Mouse (Mus musculus) CH12.LX (cell line): ENCODE data around the gene Elk3. TPM values are rescaled to one million over a fixed set of nuclear protein-coding genes. Genes with fewer than 3 reads are reported as not detected.

Experiments
- DNase-seq: peaks from one replicate; pipeline ENCODE4 v3.0.0-alpha.2; 2013; ENCODE audit errors: extremely low read depth
- H3K27ac ChIP-seq: 2 replicates; pipeline ENCODE4 v1.5.1; 2012; ENCODE audit warnings: low read depth, mild to moderate bottlenecking, control low read depth, moderate library complexity; ENCODE audit not compliant: insufficient read depth
- H3K27me3 ChIP-seq: replicated peaks from 2 replicates; pipeline ENCODE3; 2012; ENCODE audit warnings: inconsistent platforms
- H3K36me3 ChIP-seq, 2 experiments: replicated peaks in 1 of 2; 2 replicates each; pipeline versions ENCODE3 to v1.6.1; 2012; ENCODE audit warnings: inconsistent platforms in 1 of 2, low read length in 1 of 2, mild to moderate bottlenecking in 1 of 2, mixed read lengths in 1 of 2, moderate library complexity in 1 of 2; ENCODE audit not compliant: control insufficient read depth in 1 of 2, insufficient read depth in 1 of 2
- H3K4me1 ChIP-seq, 2 experiments: 2 replicates each; pipeline ENCODE4 v1.6.1; 2012; ENCODE audit warnings: inconsistent platforms in 1 of 2, moderate library complexity in 1 of 2; ENCODE audit not compliant: insufficient read depth in 2 of 2, control insufficient read depth in 1 of 2
- H3K4me2 ChIP-seq: 2 replicates; pipeline ENCODE4 v1.6.1; 2012; ENCODE audit warnings: low read depth, mild to moderate bottlenecking, control low read depth; ENCODE audit not compliant: poor library complexity, insufficient read depth, severe bottlenecking
- H3K4me3 ChIP-seq, 3 experiments: fragments of 150-350 bp in 1 of 3; sonication (generic) in 1 of 3; replicated peaks in 1 of 3; 2 replicates each; pipeline versions ENCODE3 to v1.5.1; 2011 to 2012; ENCODE audit warnings: low read depth in 2 of 3, low read length in 2 of 3, mild to moderate bottlenecking in 2 of 3, moderate library complexity in 2 of 3, control low read depth in 1 of 3, improper control_type of control experiment in 1 of 3, inconsistent platforms in 1 of 3, mixed read lengths in 1 of 3; ENCODE audit not compliant: poor library complexity in 1 of 3
- H3K79me2 ChIP-seq: replicated peaks from 2 replicates; pipeline ENCODE4 v1.6.1; 2012; ENCODE audit warnings: mild to moderate bottlenecking, moderate library complexity; ENCODE audit not compliant: control insufficient read depth, poor library complexity, insufficient read depth, severe bottlenecking; ENCODE audit errors: extremely low read depth
- H3K9ac ChIP-seq: 2 replicates; pipeline ENCODE4 v1.6.1; 2012; ENCODE audit warnings: low read depth, mild to moderate bottlenecking, control low read depth, moderate library complexity; ENCODE audit not compliant: insufficient read depth
- H3K9me3 ChIP-seq: replicated peaks from 2 replicates; pipeline ENCODE3; 2012; ENCODE audit warnings: low read length, inconsistent platforms, mixed read lengths
- CHD1 ChIP-seq: IDR thresholded peaks from 2 replicates; pipeline ENCODE4 v1.6.1; 2012; ENCODE audit warnings: low read depth, low read length, improper control_type of control experiment, inconsistent platforms
- CHD2 ChIP-seq: IDR thresholded peaks from 2 replicates; pipeline ENCODE4 v1.6.1; 2011; ENCODE audit warnings: low read length, improper control_type of control experiment
- CTCF ChIP-seq, 2 experiments: IDR thresholded peaks in 1 of 2; conservative IDR thresholded peaks in 1 of 2; 2 replicates each; pipeline ENCODE4 v1.5.1; 2011 to 2012; ENCODE audit warnings: low read depth in 2 of 2, low read length in 2 of 2, improper control_type of control experiment in 1 of 2, inconsistent platforms in 1 of 2, mild to moderate bottlenecking in 1 of 2, moderate library complexity in 1 of 2
- EP300 ChIP-seq: IDR thresholded peaks from 2 replicates; pipeline ENCODE4 v1.6.1; 2011; ENCODE audit warnings: low read length, improper control_type of control experiment
- HCFC1 ChIP-seq: IDR thresholded peaks from 2 replicates; pipeline ENCODE4 v1.6.1; 2012; ENCODE audit warnings: low read depth, mild to moderate bottlenecking, inconsistent platforms, low read length, improper control_type of control experiment
- IRF4 ChIP-seq: IDR thresholded peaks from 2 replicates; pipeline ENCODE4 v1.6.1; 2014; ENCODE audit warnings: low read depth, mild to moderate bottlenecking, inconsistent platforms, low read length, improper control_type of control experiment
- JUN ChIP-seq: IDR thresholded peaks from 2 replicates; pipeline ENCODE4 v1.6.1; 2011; ENCODE audit warnings: low read depth, mild to moderate bottlenecking, low read length, improper control_type of control experiment, moderate library complexity; ENCODE audit not compliant: insufficient read depth
- JUND ChIP-seq: conservative IDR thresholded peaks from 2 replicates; pipeline ENCODE4 v1.6.1; 2011; ENCODE audit warnings: low read depth, low read length, improper control_type of control experiment
- KAT2A ChIP-seq: IDR thresholded peaks from 2 replicates; pipeline ENCODE4 v1.6.1; 2012; ENCODE audit warnings: low read length, improper control_type of control experiment, inconsistent platforms; ENCODE audit not compliant: insufficient replicate concordance
- MAZ ChIP-seq: IDR thresholded peaks from 2 replicates; pipeline ENCODE4 v1.6.1; 2012; ENCODE audit warnings: low read depth, mild to moderate bottlenecking, inconsistent platforms, low read length, improper control_type of control experiment, moderate library complexity
- MXI1 ChIP-seq: IDR thresholded peaks from 2 replicates; pipeline ENCODE4 v1.6.1; 2011; ENCODE audit warnings: mild to moderate bottlenecking, low read depth, low read length, improper control_type of control experiment
- NELFE ChIP-seq: IDR thresholded peaks from 2 replicates; pipeline ENCODE4 v1.6.1; 2011; ENCODE audit warnings: low read depth, low read length, improper control_type of control experiment
- NRF1 ChIP-seq: IDR thresholded peaks from 2 replicates; pipeline ENCODE4 v1.6.1; 2014; ENCODE audit warnings: low read depth, mild to moderate bottlenecking, inconsistent platforms, low read length, improper control_type of control experiment, moderate library complexity
- PAX5 ChIP-seq: IDR thresholded peaks from 2 replicates; pipeline ENCODE4 v1.6.1; 2012; ENCODE audit warnings: low read length, inconsistent platforms, mixed read lengths
- POLR2A ChIP-seq: IDR thresholded peaks from 2 replicates; pipeline ENCODE4 v1.6.1; 2011; ENCODE audit warnings: low read depth, mild to moderate bottlenecking, improper control_type of control experiment, low read length
- RAD21 ChIP-seq: IDR thresholded peaks from 2 replicates; pipeline ENCODE4 v1.6.1; 2011; ENCODE audit warnings: low read depth, mild to moderate bottlenecking, low read length, improper control_type of control experiment, moderate library complexity
- RCOR1 ChIP-seq: conservative IDR thresholded peaks from 2 replicates; pipeline ENCODE4 v1.6.1; 2012; ENCODE audit warnings: low read depth, mild to moderate bottlenecking, inconsistent platforms, low read length, improper control_type of control experiment
- SIN3A ChIP-seq: IDR thresholded peaks from 2 replicates; pipeline ENCODE4 v1.6.1; 2012; ENCODE audit warnings: low read length, improper control_type of control experiment, inconsistent platforms
- TBP ChIP-seq: conservative IDR thresholded peaks from 2 replicates; pipeline ENCODE4 v1.6.1; 2011; ENCODE audit warnings: low read depth, low read length, improper control_type of control experiment
- TCF12 ChIP-seq: IDR thresholded peaks from 2 replicates; pipeline ENCODE4 v1.6.1; 2014; ENCODE audit warnings: low read depth, mild to moderate bottlenecking, inconsistent platforms, low read length, improper control_type of control experiment
- UBTF ChIP-seq: IDR thresholded peaks from 2 replicates; pipeline ENCODE4 v1.6.1; 2012; ENCODE audit warnings: low read depth, mild to moderate bottlenecking, inconsistent platforms, low read length, improper control_type of control experiment, moderate library complexity
- USF1 ChIP-seq: IDR thresholded peaks from 2 replicates; pipeline ENCODE4 v1.6.1; 2014; ENCODE audit warnings: low read depth, mild to moderate bottlenecking, inconsistent platforms, low read length, improper control_type of control experiment
- USF2 ChIP-seq: conservative IDR thresholded peaks from 2 replicates; pipeline ENCODE4 v1.6.1; 2011; ENCODE audit warnings: low read depth, low read length, improper control_type of control experiment
- ZC3H11A ChIP-seq: IDR thresholded peaks from 2 replicates; pipeline ENCODE4 v1.6.1; 2012; ENCODE audit warnings: low read depth, mild to moderate bottlenecking, inconsistent platforms, low read length, improper control_type of control experiment
- ZKSCAN1 ChIP-seq: IDR thresholded peaks from 2 replicates; pipeline ENCODE4 v1.6.1; 2012; ENCODE audit warnings: low read depth, inconsistent platforms, low read length, improper control_type of control experiment, borderline replicate concordance
- ZMIZ1 ChIP-seq: IDR thresholded peaks from 2 replicates; pipeline ENCODE4 v1.6.1; 2012; ENCODE audit warnings: low read depth, mild to moderate bottlenecking, inconsistent platforms, low read length, improper control_type of control experiment
- ZNF384 ChIP-seq: IDR thresholded peaks from 2 replicates; pipeline ENCODE4 v1.6.1; 2012; ENCODE audit warnings: low read depth, low read length, improper control_type of control experiment, inconsistent platforms
- dilution Hi-C: fragments of 300-500 bp; cut with MboI; formaldehyde crosslinking; loops from 2 replicates; pipeline ENCODE4 v1.14.3; 2020; ENCODE audit warnings: low sequenced_read_pairs; ENCODE audit not compliant: extremely low pct_unique_long_range_greater_than_20kb, extremely low pct_ligation_motif_present
- in situ Hi-C: fragments of 300-500 bp; cut with MboI; formaldehyde crosslinking; loops from 3 replicates; pipeline ENCODE4 v1.14.3; 2019; ENCODE audit warnings: low sequenced_read_pairs, low pct_ligation_motif_present, low pct_unique_long_range_greater_than_20kb, mixed read lengths
- polyA plus RNA-seq: library from polyadenylated mRNA; unstranded; fragments of >175 nt; gene quantifications from 2 replicates; pipeline ENCODE4 v1.2.1, GENCODE M21; 2012; ENCODE audit warnings: low read depth; ENCODE audit not compliant: insufficient read length
- total RNA-seq, 2 experiments: library from RNA; depleted of rRNA; stranded (reverse); fragments of 300-350 nt in 1 of 2; fragments of >200 nt in 1 of 2; gene quantifications; 2 replicates each; pipeline ENCODE4 v1.2.3; 2012 to 2014

Elk3 gene
- total and polyA plus RNA-seq, 3 experiments: 20.1 to 37.0 (median 25.8) TPM

DNA sequence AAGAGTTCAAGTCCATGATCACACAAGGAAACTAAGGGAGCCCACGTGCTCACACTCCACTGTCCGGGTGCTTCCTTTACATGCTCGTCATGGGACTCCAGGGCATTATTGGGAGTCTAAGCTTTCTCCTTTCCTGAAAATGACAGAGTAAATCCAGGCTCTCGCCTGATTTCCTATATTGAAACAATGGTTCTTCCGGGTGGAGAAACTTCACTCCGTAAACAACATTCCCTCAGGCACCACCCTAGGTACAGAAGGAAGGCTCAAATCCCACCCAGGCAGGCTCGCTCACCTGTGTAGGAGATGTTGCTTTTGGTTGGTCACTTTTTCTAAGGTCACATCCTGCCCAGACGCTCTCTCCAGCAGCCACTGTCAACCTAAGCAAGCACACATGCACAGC lies 9.1 kb downstream of the Elk3 start:
- H3K36me3 ChIP-seq: peaks cover 8 to 50% of the 10 kb centered on the region in 2 experiments
- TF ChIP-seq HCFC1: no peak
- no peak for TF ChIP-seq JUN
- TF ChIP-seq ZMIZ1: no peak
- TF ChIP-seq CHD1: no peak
- TF ChIP-seq USF1: no peak
- no peak overlapping the region for H3K27ac ChIP-seq
- H3K9me3 ChIP-seq: no peaks in the 10 kb centered on the region
- no peaks in the 10 kb centered on the region for H3K27me3 ChIP-seq
- no peak overlapping the region for H3K9ac ChIP-seq
- dilution Hi-C loops (no loop called here), in situ Hi-C loops (loop anchor here (5.0 kb wide), 1 partner anchor 120 kb away; no protein-coding TSS in a partner anchor)
- no peak overlapping the region for H3K4me2 ChIP-seq
- H3K79me2 ChIP-seq: peaks cover 95% of the 10 kb centered on the region
- DNase-seq: no peak
- H3K4me3 ChIP-seq: no peak overlapping the region
- peaks cover 16 to 74% of the 10 kb centered on the region in 2 experiments for H3K4me1 ChIP-seq

DNA sequence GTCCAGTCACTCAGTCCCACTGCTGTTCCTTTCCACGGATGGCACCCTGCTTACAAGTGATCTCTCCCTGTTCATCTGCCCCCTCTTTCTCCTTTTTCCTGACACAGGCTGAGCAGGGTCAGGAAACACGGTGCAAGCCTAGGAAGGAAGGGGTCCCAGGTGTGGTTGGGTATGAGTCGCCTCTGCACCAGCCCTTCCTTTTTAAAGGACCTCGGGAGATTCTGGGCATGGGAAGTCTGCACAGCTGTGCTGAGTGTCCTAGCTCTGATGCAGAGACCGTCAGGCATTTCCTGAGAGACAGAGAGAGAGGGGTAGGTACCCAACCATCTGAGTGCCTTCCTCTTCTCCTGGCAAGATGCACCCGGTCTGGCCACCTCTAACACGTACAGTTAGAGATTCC lies 12.7 kb downstream of the Elk3 start:
- H3K79me2 ChIP-seq: peaks cover 96% of the 10 kb centered on the region
- H3K27ac ChIP-seq: peak overlapping the region; percentile 34
- no peak overlapping the region for H3K4me3 ChIP-seq
- peaks cover 13 to 54% of the 10 kb centered on the region in 2 experiments for H3K36me3 ChIP-seq
- H3K27me3 ChIP-seq: no peaks in the 10 kb centered on the region
- TF ChIP-seq TCF12 (0 out of 2 replicates have a peak, but pooled peaks have one; percentile 14), TBP (no peak)
- in situ Hi-C loops (loop anchor here (10.0 to 25.0 kb wide), 3 partner anchors 57 to 264 kb away; partner anchors contain the start of gene Cdk17), dilution Hi-C loops (no loop called here)
- H3K4me1 ChIP-seq: peaks cover 20 to 80% of the 10 kb centered on the region in 2 experiments
- peak overlapping the region; percentile 16; the same call in 1 of the 2 replicates for H3K9ac ChIP-seq
- H3K4me2 ChIP-seq: peak overlapping the region; percentile 58
- DNase-seq: no peak
- H3K9me3 ChIP-seq: no peaks in the 10 kb centered on the region

DNA sequence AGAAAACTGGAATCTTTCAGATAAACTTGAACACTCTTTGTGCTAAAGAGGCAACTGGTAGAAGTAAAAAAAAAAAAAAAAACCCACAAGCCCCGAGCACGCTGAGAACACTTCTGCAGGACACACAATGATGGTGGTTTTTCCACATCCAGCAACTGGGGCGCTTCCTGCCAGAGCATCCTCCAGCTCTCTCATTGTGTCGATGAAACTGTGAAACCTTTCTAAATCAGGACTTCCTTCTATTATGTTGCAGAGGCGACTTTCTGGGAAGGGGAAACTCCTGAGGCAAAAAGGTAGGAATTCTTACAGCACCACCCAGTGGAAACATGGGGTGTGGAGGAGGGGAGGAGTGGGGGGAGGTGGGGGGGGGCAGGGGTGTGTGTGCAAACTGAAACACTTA lies 13.2 kb downstream of the Elk3 start:
- in situ Hi-C loops (loop anchor here (10.0 to 25.0 kb wide), 3 partner anchors 57 to 265 kb away; partner anchors contain the start of gene Cdk17), dilution Hi-C loops (no loop called here)
- no peaks in the 10 kb centered on the region for H3K27me3 ChIP-seq
- H3K4me1 ChIP-seq: peaks cover 20 to 78% of the 10 kb centered on the region in 2 experiments
- H3K36me3 ChIP-seq: peaks cover 13 to 57% of the 10 kb centered on the region in 2 experiments
- no peaks in the 10 kb centered on the region for H3K9me3 ChIP-seq
- H3K79me2 ChIP-seq: peaks cover 92% of the 10 kb centered on the region
- peak overlapping the region; percentile 34 for H3K27ac ChIP-seq
- peak overlapping the region; percentile 16; the same call in 1 of the 2 replicates for H3K9ac ChIP-seq
- H3K4me3 ChIP-seq: no peak overlapping the region
- DNase-seq: peak; percentile 46
- peak overlapping the region; percentile 58 for H3K4me2 ChIP-seq
- TF ChIP-seq RAD21: no peak
- no peak for TF ChIP-seq RCOR1
- TF ChIP-seq USF1: no peak
- TF ChIP-seq USF2: no peak
- TF ChIP-seq CHD2: peak; percentile 52
- no peak for TF ChIP-seq KAT2A
- no peak for TF ChIP-seq NRF1
- no peak for TF ChIP-seq NELFE
- no peak for TF ChIP-seq EP300
- no peak for TF ChIP-seq ZKSCAN1
- no peak for TF ChIP-seq ZC3H11A
- TF ChIP-seq CTCF (conservative IDR thresholded peaks at IDR 0.05 in 1 of 2, IDR thresholded peaks at IDR 0.05 in 1 of 2; ENCODE audit: low read depth in 2 of 2, low read length in 2 of 2): no peak
- TF ChIP-seq MXI1: no peak; the same call in 1 of the 2 replicates
- TF ChIP-seq UBTF: no peak
- 0 out of 2 replicates have a peak, but pooled peaks have one; percentile 24 for TF ChIP-seq MAZ
- no peak for TF ChIP-seq POLR2A
- TF ChIP-seq SIN3A: no peak
- TF ChIP-seq JUND: no peak
- no peak for TF ChIP-seq PAX5
- TF ChIP-seq TBP: no peak
- no peak for TF ChIP-seq IRF4
- peak; percentile 93 for TF ChIP-seq ZNF384
